Mouse (Mus musculus) spleen, adult 2 months (tissue): Measurements from ENCODE around the gene Hip1r. TPM values are rescaled to one million over a fixed set of nuclear protein-coding genes. Genes with fewer than 3 reads are reported as not detected.

Source experiments
- DNase-seq, 2 experiments: peaks; one replicate each; pipeline versions ENCODE4 v3.0.0 to v3.0.0-alpha.2; 2012 to 2021; ENCODE audit warnings: low spot score in 2 of 2, low read depth in 1 of 2
- H3K27ac ChIP-seq: fragments of 200-500 bp; 2 replicates; pipeline ENCODE4 v1.5.1; 2012; ENCODE audit warnings: low read length, inconsistent platforms; ENCODE audit not compliant: insufficient read depth
- H3K27me3 ChIP-seq: fragments of 200-500 bp; 2 replicates; pipeline ENCODE4 v1.6.1; 2012; ENCODE audit warnings: mild to moderate bottlenecking, moderate library complexity, low read length, inconsistent platforms; ENCODE audit not compliant: control insufficient read depth, insufficient read depth
- H3K36me3 ChIP-seq: fragments of 200-500 bp; 2 replicates; pipeline ENCODE4 v1.6.1; 2012; ENCODE audit warnings: mild to moderate bottlenecking, low read length, inconsistent platforms; ENCODE audit not compliant: control insufficient read depth, insufficient read depth
- H3K4me1 ChIP-seq: fragments of 200-500 bp; 2 replicates; pipeline ENCODE4 v1.6.1; 2011; ENCODE audit warnings: inconsistent platforms; ENCODE audit not compliant: control insufficient read depth, insufficient read depth, insufficient read length
- H3K4me3 ChIP-seq: fragments of 200-500 bp; 2 replicates; pipeline ENCODE4 v1.5.1; 2011; ENCODE audit warnings: mild to moderate bottlenecking, inconsistent platforms; ENCODE audit not compliant: insufficient read depth, insufficient read length; ENCODE audit errors: extremely low read depth
- CTCF ChIP-seq: fragments of 200-500 bp; IDR thresholded peaks from 2 replicates; pipeline ENCODE4 v1.5.1; 2011; ENCODE audit warnings: mild to moderate bottlenecking, inconsistent platforms; ENCODE audit not compliant: insufficient read depth, insufficient read length, insufficient replicate concordance; ENCODE audit errors: extremely low read depth
- POLR2A ChIP-seq: fragments of 200-500 bp; IDR thresholded peaks from 2 replicates; pipeline ENCODE4 v1.6.1; 2011; ENCODE audit warnings: low read depth, low read length, inconsistent platforms
- WGBS: fragments of 180-500 bp; shearing (Covaris S2); methylation state at CpG from one replicate; pipeline ENCODE4 v1.1.7; 2018; 5-methylcytosine and 5-hydroxymethylcytosine counted together
- polyA plus RNA-seq: library from polyadenylated mRNA; depleted of rRNA; stranded (reverse); fragments of >200 nt; gene quantifications from 2 replicates; pipeline ENCODE4 v1.2.3, GENCODE M21; 2012

Hip1r gene
- polyA plus RNA-seq, 1 experiment, result 46.3 TPM

GRCm38 (mm10) chr5:124036836-124037235 is 63.4 kb downstream of the Hip1r start:
- Histone ChIP-seq H3K27me3 (no peaks in the 10 kb centered on the region), H3K4me1 (peaks cover 22% of the 10 kb centered on the region; the same call in 1 of the 2 replicates), H3K4me3 (no peak overlapping the region), H3K36me3 (no peaks in the 10 kb centered on the region), H3K27ac (0 out of 2 replicates have a peak overlapping the region, but pooled peaks have one; percentile 7)
- 54% methylated on average over 5 of the region's 5 CpGs for WGBS
- peak in 1 of 2 experiments; percentile 55 for DNase-seq
- no peak for TF ChIP-seq CTCF
- TF ChIP-seq POLR2A, result no peak

- WGBS, result 78% methylated on average over 6 of the region's 6 CpGs
- no peak for DNase-seq
- TF ChIP-seq POLR2A (no peak), CTCF (no peak)
- H3K27me3 ChIP-seq, result no peaks in the 10 kb centered on the region
- no peak overlapping the region for H3K4me3 ChIP-seq
- no peaks in the 10 kb centered on the region for H3K36me3 ChIP-seq
- H3K27ac ChIP-seq, result no peak overlapping the region
- H3K4me1 ChIP-seq, result peaks cover 16% of the 10 kb centered on the region; the same call in 1 of the 2 replicates
These were observed 66.2 kb downstream of the Hip1r start for GRCm38 (mm10) chr5:124039602-124040001.

GRCm38 (mm10) chr5:124041097-124041496 is 67.7 kb downstream of the Hip1r start:
- peaks cover 11% of the 10 kb centered on the region; the same call in 1 of the 2 replicates for H3K4me1 ChIP-seq
- no peaks in the 10 kb centered on the region for H3K36me3 ChIP-seq
- TF ChIP-seq POLR2A, result no peak
- no peak for TF ChIP-seq CTCF
- DNase-seq, result no peak
- no peak overlapping the region for H3K27ac ChIP-seq
- no peak overlapping the region for H3K4me3 ChIP-seq
- no peaks in the 10 kb centered on the region for H3K27me3 ChIP-seq
- 81% methylated on average over 9 of the region's 9 CpGs for WGBS

GRCm38 (mm10) chr5:124043212-124043978 is 70.0 kb downstream of the Hip1r start:
- Histone ChIP-seq H3K4me1 (no peaks in the 10 kb centered on the region; the same call in 1 of the 2 replicates), H3K27ac (no peak overlapping the region), H3K4me3 (no peak overlapping the region), H3K27me3 (no peaks in the 10 kb centered on the region), H3K36me3 (no peaks in the 10 kb centered on the region)
- WGBS, result 92% methylated on average over 10 of the region's 10 CpGs
- TF ChIP-seq CTCF, result no peak
- no peak for TF ChIP-seq POLR2A
- DNase-seq, result no peak

GRCm38 (mm10) chr5:124043999-124044398 is 70.6 kb downstream of the Hip1r start:
- Histone ChIP-seq H3K27ac (no peak overlapping the region), H3K27me3 (no peaks in the 10 kb centered on the region), H3K36me3 (no peaks in the 10 kb centered on the region), H3K4me1 (no peaks in the 10 kb centered on the region; the same call in 1 of the 2 replicates), H3K4me3 (no peak overlapping the region)
- 91% methylated on average over 5 of the region's 5 CpGs for WGBS
- DNase-seq, result no peak
- no peak for TF ChIP-seq POLR2A
- TF ChIP-seq CTCF, result no peak

GRCm38 (mm10) chr5:124045453-124046010 is 72.1 kb downstream of the Hip1r start:
- no peak overlapping the region for H3K4me3 ChIP-seq
- H3K36me3 ChIP-seq, result no peaks in the 10 kb centered on the region
- no peak for DNase-seq
- no peak overlapping the region for H3K27ac ChIP-seq
- no peaks in the 10 kb centered on the region for H3K27me3 ChIP-seq
- 85% methylated on average over 11 of the region's 11 CpGs for WGBS
- H3K4me1 ChIP-seq, result peaks cover 10% of the 10 kb centered on the region; the same call in 1 of the 2 replicates
- TF ChIP-seq CTCF, result no peak
- no peak for TF ChIP-seq POLR2A
